31 mouse cellular contexts compared by ENCODE assay signal in genomic region chr11:63116652-63117051, GRCm38 (mm10). TPM values are rescaled to one million over a fixed set of nuclear protein-coding genes. Genes with fewer than 3 reads are reported as not detected.
A peak's percentile ranks its signal among the peaks of the same experiment; 100 is the strongest.
DNase-seq lines count a peak whose midpoint lies in the region; ATAC-seq and TF ChIP-seq lines count a peak whose summit lies in the region.
"Had no signal": no experiment of that assay in that cellular context is flagged by ENCODE, and none has a peak within 500 bp of the region (broad histone marks: within the 10 kb centered on the region; RNA-seq: fewer than 3 reads in every experiment).

No protein-coding gene starts in this region.

- H3K36me3 ChIP-seq in lung, embryonic 14.5 days (ENCODE audit: insufficient read depth) = no peaks in the 10 kb centered on the region
- H3K36me3 ChIP-seq in megakaryocyte, embryonic 14.5 days (replicated peaks; ENCODE audit: low read length) = no peaks in the 10 kb centered on the region
- no peaks in the 10 kb centered on the region for H3K36me3 ChIP-seq in myocyte (ENCODE audit: control insufficient read depth, insufficient read depth)
- H3K36me3 ChIP-seq: forebrain, embryonic 15.5 days; G1E; heart, embryonic 10.5 days had no signal

- 83% methylated on average over 5 of the region's 5 CpGs for WGBS in lung, embryonic 14.5 days
- WGBS in lung, adult 2 months = 96% methylated on average over 5 of the region's 5 CpGs

- H3K27me3 ChIP-seq in lung, embryonic 14.5 days (ENCODE audit: insufficient read depth, low read length) = no peaks in the 10 kb centered on the region
- H3K27me3 ChIP-seq in megakaryocyte, embryonic 14.5 days (replicated peaks) = peaks cover 2% of the 10 kb centered on the region
- no peaks in the 10 kb centered on the region for H3K27me3 ChIP-seq in myocyte (ENCODE audit: control insufficient read depth, insufficient read depth, insufficient read length)
- H3K27me3 ChIP-seq: forebrain, embryonic 15.5 days; Patski had no signal

- H3K9me3 ChIP-seq in lung, embryonic 14.5 days (ENCODE audit: low read depth, low read length) = no peaks in the 10 kb centered on the region
- peaks cover 11% of the 10 kb centered on the region for H3K9me3 ChIP-seq in megakaryocyte, embryonic 14.5 days
- H3K9me3 ChIP-seq: forebrain, embryonic 15.5 days; heart, embryonic 10.5 days had no signal

- DNase-seq in heart, adult 11 months = peak; percentile 53
- DNase-seq in heart, postnatal 25 days (ENCODE audit: low spot score) = no peak
- no peak for DNase-seq in lung, embryonic 14.5 days
- no peak for DNase-seq in lung, adult 2 months
- DNase-seq in testis, postnatal 10 days (ENCODE audit: low spot score) = no peak
- DNase-seq: adrenal gland, postnatal 10 days; adrenal gland, postnatal 36 days; cerebellum, adult 18-20 months; cerebellum, adult 9-10 months; cerebellum, postnatal 14 days; gastrocnemius, postnatal 10 days; gastrocnemius, postnatal 36 days; heart, postnatal 10 days; heart, postnatal 4 days had no signal

- H3K79me2 ChIP-seq in myocyte (ENCODE audit: control insufficient read depth, insufficient read depth) = no peaks in the 10 kb centered on the region

- H3K27ac ChIP-seq in lung, embryonic 14.5 days (ENCODE audit: low read depth) = peak overlapping the region; percentile 44
- H3K27ac ChIP-seq: forebrain, embryonic 15.5 days; heart, embryonic 10.5 days; hindbrain, embryonic 14.5 days; hindbrain, postnatal 0 days had no signal

- no peak overlapping the region for H3ac ChIP-seq in myocyte (ENCODE audit: control insufficient read depth, insufficient read length)

- no peak overlapping the region for H3K4me2 ChIP-seq in lung, embryonic 14.5 days
- no peak overlapping the region for H3K4me2 ChIP-seq in myocyte (ENCODE audit: low read depth)
- H3K4me2 ChIP-seq: forebrain, embryonic 15.5 days; hindbrain, embryonic 14.5 days had no signal

- no peak for ATAC-seq in lung, embryonic 14.5 days (ENCODE audit: insufficient read depth)
- ATAC-seq in megakaryocyte, adult 5-6 weeks (ENCODE audit: poor library complexity, severe bottlenecking) = no peak
- ATAC-seq: forebrain, embryonic 15.5 days; hindbrain, postnatal 0 days; inflammation-experienced regulatory T-cells, adult 6 months; Patski had no signal

- no peak for TF ChIP-seq POLR2A in lung, adult 2 months (IDR thresholded peaks at IDR 0.05; ENCODE audit: borderline replicate concordance, extremely low read depth, low read depth, low read length)
- TF ChIP-seq POLR2A in myocyte (IDR thresholded peaks at IDR 0.05; ENCODE audit: insufficient read length, low read depth) = no peak

- H3K4me1 ChIP-seq in lung, embryonic 14.5 days (ENCODE audit: insufficient read depth) = peaks cover 17% of the 10 kb centered on the region
- peaks cover 9% of the 10 kb centered on the region for H3K4me1 ChIP-seq in lung, adult 2 months (ENCODE audit: control insufficient read depth, insufficient read depth, low read length)
- H3K4me1 ChIP-seq in megakaryocyte, embryonic 14.5 days = peaks cover 8% of the 10 kb centered on the region
- H3K4me1 ChIP-seq: forebrain, embryonic 15.5 days had no signal

- intact Hi-C loops in heart, postnatal 25 days (cut with DNase I) = no loop called here

- no peak overlapping the region for H3K9ac ChIP-seq in lung, embryonic 14.5 days
- H3K9ac ChIP-seq: forebrain, embryonic 15.5 days; hindbrain, embryonic 14.5 days had no signal

- no peak for TF ChIP-seq CTCF in lung, embryonic 14.5 days (IDR thresholded peaks at IDR 0.05; ENCODE audit: low read depth)
- no peak for TF ChIP-seq CTCF in lung, adult 2 months (IDR thresholded peaks at IDR 0.05; ENCODE audit: insufficient read depth, low read length)

- no peak overlapping the region for H3K4me3 ChIP-seq in lung, embryonic 14.5 days (ENCODE audit: low read depth, low read length)
- H3K4me3 ChIP-seq in lung, adult 2 months (replicated peaks; ENCODE audit: extremely low read depth, low read depth, low read length) = no peak overlapping the region
- H3K4me3 ChIP-seq in megakaryocyte, embryonic 14.5 days (replicated peaks) = peak overlapping the region; percentile 25
- no peak overlapping the region for H3K4me3 ChIP-seq in myocyte
- H3K4me3 ChIP-seq: forebrain, embryonic 15.5 days; heart, embryonic 10.5 days had no signal

TF ChIP-seq in myocyte, 11 proteins besides CTCF, POLR2A, EP300 and RAD21:
- no peak for TF ChIP-seq CEBPB (IDR thresholded peaks at IDR 0.05; ENCODE audit: insufficient read depth, poor library complexity, severe bottlenecking)
- no peak for TF ChIP-seq MAX (IDR thresholded peaks at IDR 0.05; ENCODE audit: low read depth)
- no peak for TF ChIP-seq TCF3 (IDR thresholded peaks at IDR 0.05; ENCODE audit: insufficient read length, low read depth)
- TF ChIP-seq MYOG (IDR thresholded peaks at IDR 0.05; ENCODE audit: control insufficient read depth in 1 of 3, insufficient read depth in 1 of 3, insufficient read length in 2 of 3, low read depth in 2 of 3) = peak in 1 of 3 experiments; percentile 67
- peak in 2 of 3 experiments; percentile 26 to 53 for TF ChIP-seq MYOD1 (IDR thresholded peaks at IDR 0.05; ENCODE audit: control insufficient read depth in 1 of 3, insufficient read length in 2 of 3, low read depth in 2 of 3)
- no peak for TF ChIP-seq SRF (IDR thresholded peaks at IDR 0.05; ENCODE audit: control insufficient read depth, insufficient read length, low read depth)

RNA-seq across cellular contexts. Expression of gene Pmp22, which starts 12.1 kb away (rescaled TPM):
- total RNA-seq in heart, postnatal 25 days (2021) = 10 to 100 TPM; 55.9 to 63.6 TPM
- 223 and 230 TPM in 2 replicates for polyA plus RNA-seq in lung, embryonic 14.5 days (2014; fragmentation: Nextera tagmentation; extraction: Ambion mirVana)
- 384 and 556 TPM in 2 replicates for polyA plus RNA-seq in lung, adult 2 months (2012; rRNA removed)
- polyA plus RNA-seq in megakaryocyte, embryonic 14.5 days (2012; ENCODE audit: insufficient read depth, low replicate concordance) = 9.8 and 32.4 TPM in 2 replicates
- 0.45 and 2.0 TPM in 2 replicates for total RNA-seq in megakaryocyte, adult 5-6 weeks (2015)
- 0.20 TPM in 1 of 2 replicates, not detected in the other for total RNA-seq in megakaryocyte, adult 5-6 weeks (2017)
- 74.6 TPM for polyA plus RNA-seq in myocyte (2012; fragmentation: generic; extraction: Trizol)
- total RNA-seq: CH12.LX; granulocyte monocyte progenitor cell, adult 5-6 weeks had no signal
- polyA plus RNA-seq: G1E; inflammation-experienced regulatory T-cells, adult 6 months had no signal

RNA-seq across cellular contexts. Expression of gene Tekt3, which starts 55.2 kb away (rescaled TPM):
- not detected for total RNA-seq in heart, postnatal 25 days (2021)
- polyA plus RNA-seq in lung, embryonic 14.5 days (2014; fragmentation: Nextera tagmentation; extraction: Ambion mirVana) = 0.14 TPM in 1 of 2 replicates, not detected in the other
- polyA plus RNA-seq in lung, adult 2 months (2012; rRNA removed) = 0.40 and 0.43 TPM in 2 replicates
- polyA plus RNA-seq in megakaryocyte, embryonic 14.5 days (2012; ENCODE audit: insufficient read depth, low replicate concordance) = not detected in 2 replicates
- not detected in 2 replicates for total RNA-seq in megakaryocyte, adult 5-6 weeks (2015)
- not detected in 2 replicates for total RNA-seq in megakaryocyte, adult 5-6 weeks (2017)
- not detected for polyA plus RNA-seq in myocyte (2012; fragmentation: generic; extraction: Trizol)
- total RNA-seq: adrenal gland, adult 18-20 months; adrenal gland, postnatal 10 days; adrenal gland, postnatal 36 days; CH12.LX; gastrocnemius, adult 18-20 months; gastrocnemius, postnatal 10 days; gastrocnemius, postnatal 36 days; granulocyte monocyte progenitor cell, adult 5-6 weeks; heart, postnatal 10 days; heart, postnatal 4 days had no signal
- polyA plus RNA-seq: embryonic facial prominence, embryonic 11.5 days; forebrain, embryonic 11.5 days; forebrain, embryonic 15.5 days; G1E; heart, embryonic 10.5 days; heart, embryonic 14.5 days; hindbrain, postnatal 0 days; inflammation-experienced regulatory T-cells, adult 6 months; Patski had no signal
